Mouse (Mus musculus) gastrocnemius, adult 2 months (tissue): ENCODE measurements around the gene Hsd17b2. TPM values are rescaled to one million over a fixed set of nuclear protein-coding genes. Genes with fewer than 3 reads are reported as not detected.

Experiments
- DNase-seq: peaks from one replicate; pipeline ENCODE4 v3.0.0; 2022
- H3K27ac ChIP-seq: fragments of 200-600 bp; 2 replicates; pipeline ENCODE4 v1.8.1; 2022; ENCODE audit warnings: mild to moderate bottlenecking
- H3K4me3 ChIP-seq: fragments of 200-600 bp; 2 replicates; pipeline ENCODE4 v1.8.1; 2022; ENCODE audit warnings: mild to moderate bottlenecking, moderate library complexity
- CTCF ChIP-seq: fragments of 200-600 bp; IDR thresholded peaks from 2 replicates; pipeline ENCODE4 v1.8.1; 2022; ENCODE audit warnings: antibody characterized with exemption, mild to moderate bottlenecking, moderate library complexity
- intact Hi-C: fragments of 180-260 bp; cut with DNase I; formaldehyde crosslinking; loops from one replicate; pipeline ENCODE4 v1.15.1; 2025
- total RNA-seq, 2 experiments: library from RNA; stranded (reverse); gene quantifications; 2 replicates each; pipeline ENCODE4 v1.2.3; 2021

The Hsd17b2 gene
- total RNA-seq, 2 experiments from 2014 or later: not detected

GRCm38 (mm10) chr8:117792616-117793144, 91.0 kb downstream of the Hsd17b2 start:
- no peak overlapping the region for H3K27ac ChIP-seq
- H3K4me3 ChIP-seq: no peak overlapping the region
- no peak for TF ChIP-seq CTCF
- no peak for DNase-seq
- intact Hi-C loops: no loop called here

GRCm38 (mm10) chr8:117794581-117794980, 92.9 kb downstream of the Hsd17b2 start:
- TF ChIP-seq CTCF: no peak
- intact Hi-C loops: no loop called here
- H3K27ac ChIP-seq: peak overlapping the region; percentile 56
- peak; percentile 27 for DNase-seq
- H3K4me3 ChIP-seq: no peak overlapping the region

DNA sequence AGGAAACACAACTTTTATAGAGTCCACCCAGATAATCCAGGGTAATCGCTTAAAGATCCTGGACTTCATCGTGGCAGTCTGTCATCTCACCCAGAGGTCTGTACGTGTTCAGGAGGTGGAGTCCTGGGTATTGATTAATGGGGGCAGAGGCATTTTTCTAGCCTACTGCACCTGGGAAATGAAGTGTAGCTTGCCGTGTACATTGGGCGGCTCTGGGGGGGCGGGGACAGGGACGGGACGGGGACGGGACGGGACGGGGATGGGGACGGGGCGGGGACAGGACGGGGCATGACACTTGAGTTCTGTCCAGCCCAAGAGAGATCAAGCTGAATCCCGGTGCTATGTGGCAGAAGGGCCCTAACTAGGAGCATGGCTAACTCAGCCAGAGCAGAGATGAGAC, 94.8 kb downstream of the Hsd17b2 start:
- peak overlapping the region; percentile 28; the same call in 1 of the 2 replicates for H3K27ac ChIP-seq
- TF ChIP-seq CTCF: no peak
- DNase-seq: no peak
- intact Hi-C loops: no loop called here
- no peak overlapping the region for H3K4me3 ChIP-seq

GRCm38 (mm10) chr8:117798066-117798465, 96.4 kb downstream of the Hsd17b2 start:
- Histone ChIP-seq H3K27ac (no peak overlapping the region), H3K4me3 (no peak overlapping the region)
- intact Hi-C loops: no loop called here
- no peak for DNase-seq
- no peak for TF ChIP-seq CTCF

DNA sequence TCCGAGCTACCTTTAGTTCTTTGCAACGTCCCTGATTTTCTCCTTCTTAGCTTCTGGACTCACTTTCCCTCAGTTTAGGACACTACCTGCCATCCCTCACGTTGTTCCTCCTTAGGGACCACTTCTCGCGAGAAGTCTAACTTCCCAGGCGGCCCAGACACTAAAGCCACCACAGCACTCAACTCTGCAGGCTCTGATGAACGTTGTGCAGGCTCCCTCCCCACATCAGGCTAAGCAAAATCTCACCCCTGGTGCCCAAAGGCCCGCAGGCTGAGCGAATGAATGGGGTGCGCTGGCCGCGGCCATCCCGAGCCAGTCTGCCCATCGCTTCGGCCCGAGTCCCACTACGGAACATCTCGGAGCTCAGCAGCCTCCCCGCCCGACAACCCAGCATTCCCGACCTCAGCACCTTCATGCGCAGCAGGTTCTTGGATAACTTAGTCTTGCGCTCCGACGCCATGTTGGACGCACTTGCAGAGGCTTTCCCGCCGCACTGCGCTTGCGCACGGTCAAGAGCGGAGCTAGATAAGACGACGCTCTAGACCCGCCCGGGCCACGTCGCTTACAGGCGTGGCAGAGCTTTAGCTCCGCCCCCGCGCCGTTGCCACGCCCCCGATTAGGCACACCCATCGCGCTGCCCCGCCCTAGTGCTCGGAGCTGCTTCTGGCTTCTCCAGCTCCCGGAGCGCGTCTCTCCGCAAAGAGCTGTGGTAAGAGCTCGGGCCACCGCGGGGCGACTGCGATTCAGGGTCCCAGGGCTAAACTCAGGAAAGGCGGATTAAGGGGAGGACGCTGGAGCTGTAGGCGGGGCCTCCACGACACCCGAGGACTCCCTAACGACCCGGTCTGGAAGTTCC, 100.0 kb downstream of the Hsd17b2 start, which contains the start of gene Mphosph6:
Mphosph6 (minus strand) TSS at position 501 of the 856 bp plus-strand sequence.
- no peak for TF ChIP-seq CTCF
- Histone ChIP-seq H3K4me3 (peak within 1 kb of the TSS; percentile 99), H3K27ac (peak within 1 kb of the TSS; percentile 92)
- DNase-seq: peak; percentile 98
- intact Hi-C loops: no loop called here

DNA sequence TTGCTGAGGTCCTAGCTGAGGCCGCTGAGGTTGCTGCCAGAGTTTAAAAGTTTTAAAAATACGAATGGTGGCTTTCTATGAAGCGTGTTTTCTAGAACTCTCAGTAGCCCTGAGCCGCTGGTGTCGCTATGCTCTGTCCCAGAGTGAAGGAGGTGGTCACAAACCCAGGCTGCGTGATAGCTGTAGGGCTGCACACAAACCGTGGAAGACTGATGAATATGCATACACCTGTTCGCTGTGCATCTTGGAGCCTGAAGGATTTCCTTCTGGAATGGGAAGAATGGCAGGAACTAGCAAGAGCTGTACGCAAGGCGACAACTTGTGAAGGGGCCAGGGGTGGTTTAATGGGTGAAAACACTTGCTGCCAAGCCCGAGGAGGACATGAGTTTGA, 100.6 kb downstream of the Hsd17b2 start:
- peak overlapping the region; percentile 92 for H3K27ac ChIP-seq
- intact Hi-C loops: no loop called here
- no peak for TF ChIP-seq CTCF
- no peak for DNase-seq
- peak overlapping the region; percentile 99 for H3K4me3 ChIP-seq

GRCm38 (mm10) chr8:117805419-117805818, 103.7 kb downstream of the Hsd17b2 start:
- H3K4me3 ChIP-seq: no peak overlapping the region
- DNase-seq: no peak
- TF ChIP-seq CTCF: no peak
- no peak overlapping the region for H3K27ac ChIP-seq
- intact Hi-C loops: no loop called here

Other genes with a start within 250 kb of the Hsd17b2 start
- gene Plcg2, start 203.6 kb upstream of the Hsd17b2 start, total RNA-seq: under 1 TPM; 0.73 to 0.79 TPM
- under 1 TPM; 0.13 to 0.31 TPM for gene Sdr42e1, start 28.2 kb upstream of the Hsd17b2 start, total RNA-seq
- gene Mphosph6, start 100.0 kb downstream of the Hsd17b2 start, total RNA-seq: 1 to 10 TPM; 5.0 to 6.6 TPM